Mouse (Mus musculus) adrenal gland, adult 8-10 months (tissue): ENCODE results near the gene Bbs9. TPM values are rescaled to one million over a fixed set of nuclear protein-coding genes. Genes with fewer than 3 reads are reported as not detected.

Experiments used
- DNase-seq: peaks from one replicate; pipeline ENCODE4 v3.0.0; 2022
- total RNA-seq, 4 experiments: library from RNA; stranded (reverse); gene quantifications; 2 replicates each; pipeline ENCODE4 v1.2.4; 2022

The Bbs9 gene
- total RNA-seq, 4 experiments from 2014 or later: 18.1 to 34.9 (median 27.1) TPM

- no peak for DNase-seq
Measured at GRCm38 (mm10) chr9:22870661-22871060, 395.1 kb downstream of the Bbs9 start.

- DNase-seq: no peak
Measured at GRCm38 (mm10) chr9:22875231-22875630, 399.7 kb downstream of the Bbs9 start.

- no peak for DNase-seq
Measured at GRCm38 (mm10) chr9:22879266-22879665, 403.8 kb downstream of the Bbs9 start.

GRCm38 (mm10) chr9:22886351-22886750 lies 410.8 kb downstream of the Bbs9 start:
- DNase-seq: no peak

- DNase-seq: no peak
Measured at GRCm38 (mm10) chr9:22905434-22905833, 429.9 kb downstream of the Bbs9 start.

GRCm38 (mm10) chr9:22916808-22917207 lies 441.3 kb downstream of the Bbs9 start:
- DNase-seq: no peak

- no peak for DNase-seq
Measured at GRCm38 (mm10) chr9:22935645-22936044, 460.1 kb downstream of the Bbs9 start.

Other genes starting within 250 kb of the Bbs9 start
- 1 to 10 TPM in 2 of 4 experiments, under 1 TPM in 2; 0.58 to 1.2 (median 0.87) TPM for gene Zfp599, start 215.8 kb upstream of the Bbs9 start, total RNA-seq
- 10 to 100 TPM in 3 of 4 experiments, 1 to 10 TPM in 1; 6.6 to 17.0 (median 13.7) TPM for gene Zfp810, start 168.1 kb upstream of the Bbs9 start, total RNA-seq
- gene Anln, start 86.5 kb upstream of the Bbs9 start, total RNA-seq: 1 to 10 TPM; 2.3 to 4.0 (median 3.4) TPM
- 10 to 100 TPM in 2 of 4 experiments, 1 to 10 TPM in 2; 5.1 to 15.9 (median 9.6) TPM for gene 9530077C05Rik, start 64.2 kb upstream of the Bbs9 start, total RNA-seq
- not detected for gene Gm17545, start 21.4 kb upstream of the Bbs9 start, total RNA-seq
- gene Rp9, start 6.0 kb upstream of the Bbs9 start, total RNA-seq: 10 to 100 TPM; 33.9 to 41.3 (median 35.9) TPM